Mouse (Mus musculus) cerebellum, adult 2 months (tissue): ENCODE results near the gene Hoxa3. TPM values are rescaled to one million over a fixed set of nuclear protein-coding genes. Genes with fewer than 3 reads are reported as not detected.
A peak's percentile ranks its signal among the peaks of the same experiment; 100 is the strongest.

Experiments used
- DNase-seq, 2 experiments: peaks; one replicate each; pipeline ENCODE4 v3.0.0; 2021
- H3K27ac ChIP-seq: fragments of 200-500 bp; 2 replicates; pipeline ENCODE4 v1.5.1; 2012; ENCODE audit warnings: low read length, control low read depth, inconsistent platforms; ENCODE audit not compliant: insufficient read depth
- H3K27me3 ChIP-seq: fragments of 200-500 bp; 2 replicates; pipeline ENCODE4 v1.6.1; 2012; ENCODE audit warnings: inconsistent platforms, mild to moderate bottlenecking, low read length, moderate library complexity; ENCODE audit not compliant: control insufficient read depth, insufficient read depth
- H3K4me1 ChIP-seq: fragments of 200-500 bp; 2 replicates; pipeline ENCODE4 v1.6.1; 2011; ENCODE audit warnings: low read length; ENCODE audit not compliant: control insufficient read depth, insufficient read depth
- H3K4me3 ChIP-seq: fragments of 200-500 bp; replicated peaks from 2 replicates; pipeline ENCODE3; 2011; ENCODE audit warnings: mild to moderate bottlenecking, low read depth, low read length, control low read depth; ENCODE audit not compliant: insufficient read depth
- CTCF ChIP-seq: fragments of 200-500 bp; IDR thresholded peaks from 2 replicates; pipeline ENCODE4 v1.5.1; 2011; ENCODE audit warnings: low read depth, mild to moderate bottlenecking, control low read depth, low read length, moderate library complexity, borderline replicate concordance; ENCODE audit not compliant: insufficient read depth
- POLR2A ChIP-seq: fragments of 200-500 bp; IDR thresholded peaks from 2 replicates; pipeline ENCODE4 v1.6.1; 2011; ENCODE audit warnings: low read length, control low read depth, borderline replicate concordance; ENCODE audit not compliant: insufficient read depth
- WGBS: fragments of 180-500 bp; shearing (Covaris S2); methylation state at CpG from one replicate; pipeline ENCODE4 v1.1.7; 2018; 5-methylcytosine and 5-hydroxymethylcytosine counted together
- polyA plus RNA-seq: library from polyadenylated mRNA; depleted of rRNA; stranded (reverse); fragments of >200 nt; gene quantifications from 2 replicates; pipeline ENCODE4 v1.2.3, GENCODE M21; 2012

Gene Hoxa3
- polyA plus RNA-seq, 1 experiment, result 2.2 TPM

DNA sequence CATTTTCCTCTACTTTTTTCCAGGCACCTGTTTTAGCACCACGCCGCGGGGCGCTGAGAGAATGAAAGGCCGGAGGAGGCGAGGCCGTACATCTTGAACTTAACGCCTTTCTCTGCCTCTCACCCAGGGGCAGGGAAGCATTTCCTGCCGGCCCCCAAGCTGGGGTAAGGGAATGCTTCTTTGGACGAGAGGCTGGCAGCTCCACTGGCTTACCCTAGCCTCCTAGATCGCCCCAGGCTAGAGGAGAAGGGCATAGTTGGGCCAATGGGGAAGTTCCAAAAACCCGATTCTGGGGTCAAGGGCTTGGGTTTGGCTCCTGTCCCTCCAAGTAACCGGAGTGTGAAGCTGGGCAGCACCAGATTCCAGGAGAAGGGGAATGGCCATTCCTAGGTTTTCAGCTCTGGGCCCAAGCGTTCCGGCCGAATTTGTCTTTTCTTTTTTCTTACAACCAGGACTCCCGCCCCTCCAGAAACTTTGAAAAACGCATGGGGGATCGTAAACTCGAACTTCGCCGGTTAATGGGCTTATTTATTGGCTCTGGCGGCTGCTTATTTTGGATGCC, 19.9 kb upstream of the Hoxa3 start:
- no peak overlapping the region for H3K27ac ChIP-seq
- H3K4me3 ChIP-seq, result no peak overlapping the region
- 2% methylated on average over 23 of the region's 23 CpGs for WGBS
- peaks cover 13% of the 10 kb centered on the region; the same call in 1 of the 2 replicates for H3K27me3 ChIP-seq
- no peaks in the 10 kb centered on the region for H3K4me1 ChIP-seq
- TF ChIP-seq CTCF, result no peak
- TF ChIP-seq POLR2A, result no peak
- peak in 1 of 2 experiments; percentile 7 for DNase-seq

DNA sequence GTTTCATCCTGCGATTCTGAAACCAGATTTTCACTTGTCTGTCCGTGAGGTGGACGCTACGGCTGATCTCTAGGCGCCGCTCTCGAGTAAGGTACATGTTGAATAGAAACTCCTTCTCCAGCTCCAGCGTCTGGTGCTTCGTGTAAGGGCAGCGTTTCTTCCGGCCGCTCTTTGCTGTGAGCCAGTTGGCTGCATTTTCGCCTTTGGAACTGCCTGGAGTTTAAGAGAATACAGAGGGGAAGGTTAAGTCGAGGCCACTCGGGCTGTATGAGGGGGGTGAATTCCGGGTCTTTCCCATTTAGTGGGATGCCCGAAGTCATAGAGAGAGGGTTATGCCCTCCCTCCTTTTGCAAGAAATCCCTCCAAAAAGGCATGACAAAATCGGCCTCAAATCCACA, 19.4 kb upstream of the Hoxa3 start:
- no peak for DNase-seq
- Histone ChIP-seq H3K4me1 (no peaks in the 10 kb centered on the region), H3K4me3 (no peak overlapping the region), H3K27ac (no peak overlapping the region), H3K27me3 (peaks cover 15% of the 10 kb centered on the region; the same call in 1 of the 2 replicates)
- WGBS, result under 1% methylated on average over 18 of the region's 18 CpGs
- TF ChIP-seq CTCF, result no peak
- no peak for TF ChIP-seq POLR2A

DNA sequence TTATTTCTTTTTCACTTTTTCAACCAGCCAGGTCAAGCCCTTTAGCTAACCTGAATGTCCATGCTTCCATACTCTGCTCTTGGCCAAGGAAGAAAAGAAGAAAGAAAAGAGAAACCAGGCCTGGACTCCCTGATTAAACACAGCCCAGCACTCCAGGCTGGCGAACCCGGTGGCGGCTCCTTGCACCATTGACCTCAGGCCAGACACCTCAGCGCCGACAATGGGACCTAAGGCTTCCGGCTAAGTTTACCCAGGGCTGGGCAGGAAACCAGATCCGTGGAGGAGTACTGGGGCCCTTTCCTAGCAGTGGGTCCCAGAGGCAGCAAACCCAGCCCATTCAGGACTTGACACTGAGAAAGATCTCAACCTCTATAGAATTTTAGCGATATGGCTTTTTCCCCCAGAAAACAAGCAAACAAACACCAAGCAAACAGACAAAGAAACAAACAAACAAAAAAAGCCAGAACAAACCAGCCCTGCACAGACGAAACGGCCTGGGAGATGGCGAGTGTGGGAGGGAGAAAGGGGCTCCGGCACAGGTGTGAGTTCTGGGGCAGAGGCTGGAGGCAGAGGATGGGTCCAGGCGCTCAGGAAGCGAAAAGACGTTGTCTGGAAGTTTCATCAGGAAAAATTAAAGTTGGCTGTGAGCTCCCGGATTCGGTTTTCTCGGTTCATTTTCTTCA, 18.9 kb upstream of the Hoxa3 start:
- WGBS, result 2% methylated on average over 18 of the region's 18 CpGs
- no peak for DNase-seq
- Histone ChIP-seq H3K4me1 (no peaks in the 10 kb centered on the region), H3K27me3 (peaks cover 14% of the 10 kb centered on the region; the same call in 1 of the 2 replicates), H3K27ac (no peak overlapping the region), H3K4me3 (no peak overlapping the region)
- no peak for TF ChIP-seq CTCF
- no peak for TF ChIP-seq POLR2A

DNA sequence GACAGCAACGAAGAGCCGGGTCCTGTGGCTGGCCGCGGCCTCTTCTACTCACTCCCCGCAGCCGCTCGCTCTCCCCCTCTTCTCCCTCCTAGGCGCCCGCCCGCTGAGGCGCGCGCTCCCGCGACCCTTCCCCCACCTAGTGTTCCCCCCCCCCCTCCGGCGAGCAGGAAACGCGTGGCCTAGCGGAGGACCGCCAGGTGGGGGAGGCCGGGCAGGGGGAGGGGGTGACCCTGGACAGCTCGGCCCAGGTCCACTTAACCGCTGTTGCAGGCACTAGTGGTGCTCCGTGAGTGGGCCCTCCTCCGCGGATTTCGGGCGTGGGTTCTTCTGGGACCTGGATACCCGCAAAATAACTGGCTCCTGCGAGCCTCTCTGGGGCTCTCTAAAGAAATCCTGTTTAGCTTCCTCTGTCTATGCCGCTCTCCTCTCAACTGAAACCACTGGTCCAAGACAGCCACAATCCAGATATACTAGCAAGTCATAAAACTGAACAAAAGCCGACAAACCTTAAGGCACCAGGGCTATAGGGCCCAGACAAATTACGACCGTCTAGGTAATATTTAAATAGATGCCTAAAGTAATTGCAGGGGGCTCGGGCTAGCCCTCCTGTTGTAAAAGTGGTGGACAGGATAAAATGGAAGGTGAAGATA, 17.5 kb upstream of the Hoxa3 start, which contains the start of gene Hoxa9:
Hoxa9 (minus strand) TSS at position 574 of the 650 bp plus-strand sequence.
- TF ChIP-seq CTCF, result no peak
- no peak for TF ChIP-seq POLR2A
- H3K27ac ChIP-seq, result no peak within 1 kb of the TSS
- DNase-seq, result no peak
- H3K4me1 ChIP-seq, result no peaks in the 10 kb centered on the region
- 3% methylated on average over 32 of the region's 36 CpGs for WGBS
- H3K27me3 ChIP-seq, result peaks cover 14% of the 10 kb centered on the region; the same call in 1 of the 2 replicates
- H3K4me3 ChIP-seq, result no peak within 1 kb of the TSS

DNA sequence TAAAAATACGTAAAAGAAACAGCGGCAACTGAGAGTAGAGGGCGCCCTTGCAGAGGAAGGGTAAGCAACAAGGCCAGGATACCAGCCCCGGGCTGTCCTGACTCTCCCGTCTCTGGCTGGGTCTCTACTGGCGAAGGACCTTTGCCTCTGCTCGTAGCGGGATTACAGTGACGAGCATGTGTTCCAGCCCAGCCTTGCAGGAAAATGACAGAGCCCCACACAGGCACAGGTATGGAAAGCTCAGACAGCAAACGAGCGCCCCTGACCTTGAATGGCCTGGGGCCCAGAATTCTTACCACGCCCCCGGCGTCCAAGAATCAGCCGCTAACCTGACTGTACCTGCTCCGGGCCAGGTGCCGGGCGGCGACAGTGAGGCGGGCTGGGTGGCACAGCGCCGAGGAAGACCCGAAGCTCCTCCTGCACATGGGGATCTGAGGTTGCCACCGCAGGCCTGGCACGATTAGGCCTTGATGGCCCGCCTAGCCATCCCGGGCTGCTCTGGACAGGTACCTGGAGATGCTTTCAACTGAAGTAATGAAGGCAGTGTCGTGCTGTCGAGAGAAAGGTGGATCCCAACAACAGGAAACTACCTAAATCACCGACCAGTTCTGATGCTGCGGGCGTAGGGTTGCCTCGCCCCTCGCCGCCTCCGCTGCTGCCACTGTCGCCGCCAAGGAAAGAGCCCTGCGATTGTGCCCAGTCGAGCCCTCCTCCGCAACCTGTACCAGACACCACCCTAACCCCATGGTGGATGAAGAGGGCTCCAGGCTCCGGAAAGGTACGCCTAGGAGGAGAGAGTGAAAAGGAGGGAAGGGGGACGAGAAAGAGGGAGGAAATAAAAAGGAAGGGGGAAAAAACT, 16.7 kb upstream of the Hoxa3 start:
- no peak overlapping the region for H3K27ac ChIP-seq
- 3% methylated on average over 44 of the region's 44 CpGs for WGBS
- no peaks in the 10 kb centered on the region for H3K4me1 ChIP-seq
- no peak for DNase-seq
- H3K27me3 ChIP-seq, result peaks cover 14% of the 10 kb centered on the region; the same call in 1 of the 2 replicates
- TF ChIP-seq POLR2A (no peak), CTCF (no peak)
- no peak overlapping the region for H3K4me3 ChIP-seq

DNA sequence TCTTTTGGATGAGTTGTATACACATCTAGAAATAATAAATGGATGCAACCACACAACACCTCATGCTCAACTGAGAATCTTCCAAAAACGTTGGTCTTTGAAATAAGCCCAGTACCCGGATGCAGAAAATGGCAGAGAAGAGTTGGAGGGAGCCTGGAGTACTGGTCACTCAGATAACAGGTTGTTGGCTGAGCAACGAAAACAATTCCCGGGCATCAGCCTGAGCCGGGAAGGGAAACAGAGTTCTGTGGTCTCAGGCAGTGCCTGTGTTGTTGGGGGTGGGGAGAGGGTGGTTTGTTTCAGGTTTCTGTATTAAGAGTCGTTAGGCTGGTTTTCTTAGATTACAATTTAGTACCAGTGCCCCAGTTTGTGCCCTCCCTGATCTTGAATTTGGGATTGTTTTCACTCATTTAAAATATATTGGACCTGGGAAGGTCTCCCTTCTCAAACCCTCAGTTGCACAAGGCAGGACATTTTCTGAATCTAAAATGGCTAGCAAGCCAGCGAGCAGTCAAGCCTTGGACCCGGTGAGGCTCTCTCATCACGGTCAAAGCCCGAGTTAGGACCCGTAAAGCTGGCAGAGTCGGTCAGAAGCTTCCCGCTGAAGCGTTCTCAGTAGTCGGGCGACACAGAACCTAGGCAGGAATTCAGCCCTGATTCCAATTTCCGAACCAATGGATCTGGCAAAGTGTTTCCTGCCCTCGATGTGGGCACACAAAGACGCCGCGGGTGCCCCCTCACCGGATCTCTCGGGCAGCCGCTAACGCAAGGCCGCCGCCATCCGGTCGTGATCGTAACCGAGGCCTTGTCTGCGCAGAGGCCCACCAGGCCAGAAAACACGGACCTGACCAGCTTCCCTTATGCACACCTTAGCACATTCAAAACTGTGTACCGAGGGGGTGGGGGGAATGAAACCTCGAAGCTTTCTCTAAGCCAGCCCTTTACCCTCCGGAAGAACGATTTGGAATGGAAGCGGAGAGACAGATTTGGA, 15.6 kb upstream of the Hoxa3 start:
- 2% methylated on average over 38 of the region's 38 CpGs for WGBS
- peaks cover 11% of the 10 kb centered on the region; the same call in 1 of the 2 replicates for H3K27me3 ChIP-seq
- TF ChIP-seq POLR2A (no peak), CTCF (no peak)

More for the DNA sequence above, 15.6 kb upstream of the Hoxa3 start:
- H3K4me1 ChIP-seq, result no peaks in the 10 kb centered on the region
- no peak overlapping the region for H3K4me3 ChIP-seq
- no peak overlapping the region for H3K27ac ChIP-seq
- DNase-seq, result no peak
